Mouse (Mus musculus): ENCODE data around the gene Ppan. TPM values are rescaled to one million over a fixed set of nuclear protein-coding genes. Genes with fewer than 3 reads are reported as not detected.

The Ppan gene
- polyA plus RNA-seq, 1 experiment from 2014 or later, result 50.5 TPM

DNA sequence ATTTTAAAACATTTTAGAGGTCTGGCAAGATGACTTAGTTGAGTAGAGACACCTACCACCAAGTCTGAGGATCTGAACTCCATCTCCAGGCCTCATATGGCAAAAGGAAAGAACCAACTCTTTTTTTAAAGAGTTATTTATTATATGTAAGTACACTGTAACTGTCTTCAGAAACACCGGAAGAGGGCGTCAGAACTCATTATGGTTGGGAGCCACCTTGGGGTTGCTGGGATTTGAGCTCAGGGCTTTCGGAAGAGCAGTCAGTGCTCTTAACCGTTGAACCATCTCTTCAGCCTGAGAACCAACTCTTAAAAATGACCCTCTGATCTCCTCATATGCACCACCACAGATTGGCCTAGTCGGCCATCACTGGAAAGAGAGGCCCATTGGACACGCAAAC is 784 bp upstream of the Ppan start:
- no peak for ATAC-seq (replicated peaks)
- Histone ChIP-seq H3K4me3 (0 out of 2 replicates have a peak overlapping the region, but pooled peaks have one; percentile 89), H3K27me3 (replicated peaks) (no peaks in the 10 kb centered on the region), H3K4me2 (peak overlapping the region; percentile 81), H3K9me3 (no peaks in the 10 kb centered on the region), H3K9ac (no peak overlapping the region), H3K27ac (peak overlapping the region; percentile 86), H3K4me1 (peaks cover 16% of the 10 kb centered on the region), H3K36me3 (replicated peaks) (peaks cover 21% of the 10 kb centered on the region)
- WGBS, result 88% methylated on average over 6 of the region's 6 CpGs

DNA sequence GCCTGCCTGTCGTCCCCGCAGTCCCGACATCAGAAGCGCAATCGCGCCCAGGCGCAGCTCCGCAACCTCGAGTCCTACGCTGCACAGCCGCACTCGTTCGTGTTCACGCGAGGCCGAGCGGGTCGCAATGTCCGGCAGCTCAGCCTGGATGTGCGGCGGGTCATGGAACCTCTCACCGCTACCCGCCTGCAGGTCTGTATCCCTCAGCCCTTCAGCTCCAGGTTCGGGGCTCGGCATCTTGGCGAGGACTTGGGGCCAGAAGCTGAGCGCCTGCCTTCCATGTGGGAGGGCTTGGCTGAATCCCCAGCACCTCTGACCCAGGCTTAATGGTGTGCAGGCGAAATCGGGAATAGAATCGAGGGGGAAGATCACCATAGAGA is 401 bp downstream of the Ppan start:
- Histone ChIP-seq H3K36me3 (replicated peaks) (peaks cover 27% of the 10 kb centered on the region), H3K4me3 (peak overlapping the region; percentile 89), H3K27ac (peak overlapping the region; percentile 86), H3K4me2 (peak overlapping the region; percentile 81), H3K9me3 (no peaks in the 10 kb centered on the region), H3K27me3 (replicated peaks) (no peaks in the 10 kb centered on the region), H3K4me1 (peaks cover 16% of the 10 kb centered on the region), H3K9ac (peak overlapping the region; percentile 74)
- under 1% methylated on average over 30 of the region's 30 CpGs for WGBS
- ATAC-seq (replicated peaks), result no peak; the same call in 1 of the 2 replicates

DNA sequence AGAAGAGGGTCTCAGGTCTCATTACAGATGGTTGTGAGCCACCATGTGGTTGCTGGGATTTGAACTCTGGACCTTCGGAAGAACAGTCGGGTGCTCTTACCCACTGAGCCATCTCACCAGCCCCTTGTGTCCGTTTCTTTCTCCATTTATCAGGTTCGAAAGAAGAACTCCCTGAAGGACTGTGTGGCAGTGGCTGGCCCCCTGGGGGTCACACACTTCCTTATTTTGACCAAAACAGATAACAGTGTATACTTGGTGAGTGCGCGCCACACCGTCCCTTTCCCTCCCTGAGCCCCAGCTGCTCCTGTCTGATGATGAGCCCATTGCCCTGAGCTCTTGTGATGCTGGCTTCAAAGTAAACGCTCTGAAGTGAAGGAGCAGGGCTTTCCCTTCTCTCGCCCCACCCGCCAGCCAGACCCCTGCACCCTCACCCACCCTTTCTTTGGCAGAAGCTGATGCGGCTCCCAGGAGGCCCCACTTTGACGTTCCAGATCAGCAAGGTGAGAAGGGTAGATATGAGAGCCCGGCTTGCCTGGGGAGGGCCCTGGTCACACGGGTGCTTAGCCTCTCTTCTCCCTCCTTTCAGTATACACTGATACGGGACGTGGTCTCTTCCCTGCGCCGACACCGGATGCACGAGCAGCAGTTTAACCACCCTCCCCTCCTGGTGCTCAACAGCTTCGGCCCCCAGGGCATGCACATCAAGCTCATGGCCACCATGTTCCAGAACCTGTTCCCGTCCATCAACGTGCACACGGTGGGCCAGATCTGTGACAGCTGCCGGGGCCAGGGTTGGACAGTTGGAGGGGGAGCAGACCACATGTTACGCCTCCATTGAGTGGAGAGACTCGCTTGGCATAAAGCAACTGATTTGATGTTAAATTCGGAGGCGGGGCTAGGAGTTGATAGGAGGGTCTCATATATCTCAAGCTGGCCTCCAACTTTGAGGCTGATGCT is 1.5 kb downstream of the Ppan start:
- Histone ChIP-seq H3K27ac (no peak overlapping the region), H3K9ac (no peak overlapping the region), H3K4me2 (peak overlapping the region; percentile 81), H3K9me3 (no peaks in the 10 kb centered on the region), H3K36me3 (replicated peaks) (peaks cover 37% of the 10 kb centered on the region), H3K27me3 (replicated peaks) (no peaks in the 10 kb centered on the region), H3K4me1 (peaks cover 16% of the 10 kb centered on the region), H3K4me3 (no peak overlapping the region)
- WGBS, result 90% methylated on average over 29 of the region's 29 CpGs
- no peak for ATAC-seq (replicated peaks)

DNA sequence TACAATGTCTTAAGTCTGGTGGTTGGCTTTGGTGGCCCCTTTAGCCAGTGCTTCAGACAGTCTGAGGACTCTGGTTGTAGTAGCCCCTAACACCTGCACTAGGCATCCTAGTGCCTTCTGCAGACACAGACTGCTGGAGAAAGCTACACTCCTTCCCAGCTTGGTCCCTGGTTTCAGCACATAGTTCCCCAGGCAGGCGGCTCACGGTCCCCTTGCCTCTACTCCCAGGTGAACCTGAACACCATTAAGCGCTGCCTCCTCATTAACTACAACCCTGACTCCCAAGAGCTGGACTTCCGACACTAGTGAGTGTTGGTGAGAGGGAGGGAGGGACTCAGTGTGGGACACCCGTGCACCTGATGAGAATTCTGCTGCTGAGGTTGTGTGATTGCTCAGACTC is 2.4 kb downstream of the Ppan start:
- Histone ChIP-seq H3K27ac (no peak overlapping the region), H3K4me2 (no peak overlapping the region), H3K9me3 (no peaks in the 10 kb centered on the region), H3K27me3 (replicated peaks) (no peaks in the 10 kb centered on the region), H3K4me3 (no peak overlapping the region), H3K9ac (no peak overlapping the region), H3K4me1 (peaks cover 16% of the 10 kb centered on the region), H3K36me3 (replicated peaks) (peaks cover 47% of the 10 kb centered on the region)
- no peak for ATAC-seq (replicated peaks)
- 93% methylated on average over 5 of the region's 5 CpGs for WGBS

GRCm38 (mm10) chr9:20891339-20892103 is 3.5 kb downstream of the Ppan start:
- ATAC-seq (replicated peaks), result no peak
- Histone ChIP-seq H3K9me3 (no peaks in the 10 kb centered on the region), H3K4me1 (peaks cover 16% of the 10 kb centered on the region), H3K4me2 (no peak overlapping the region), H3K27me3 (replicated peaks) (no peaks in the 10 kb centered on the region), H3K36me3 (replicated peaks) (peaks cover 56% of the 10 kb centered on the region), H3K9ac (no peak overlapping the region), H3K4me3 (no peak overlapping the region), H3K27ac (no peak overlapping the region)
- 87% methylated on average over 26 of the region's 26 CpGs for WGBS

DNA sequence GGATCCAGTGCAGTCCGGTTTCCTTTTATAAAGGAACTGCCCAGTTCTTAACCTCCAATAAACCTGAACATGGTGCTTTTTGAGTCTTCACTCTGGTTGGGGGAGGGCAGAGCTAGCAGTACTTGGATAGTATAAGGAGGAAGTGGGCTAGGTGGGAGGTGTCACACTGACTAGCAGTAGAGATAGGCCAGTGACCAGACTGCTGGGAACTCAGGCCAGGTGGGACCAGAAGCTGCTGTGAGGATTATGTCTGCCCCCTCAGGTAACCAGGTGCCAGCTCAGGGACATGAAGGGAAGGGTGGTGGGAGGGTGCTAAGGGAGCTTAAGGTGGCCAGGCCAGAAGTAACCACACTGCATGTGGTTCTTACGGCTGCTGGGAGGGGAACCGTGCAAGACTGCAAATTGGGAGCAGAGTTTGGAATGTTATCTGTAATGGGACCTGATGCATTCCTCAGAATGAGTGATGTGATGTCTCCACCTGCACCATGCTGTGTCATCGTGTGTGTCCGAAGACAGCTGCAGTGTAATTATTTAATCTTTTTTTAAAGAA is 4.2 kb downstream of the Ppan start:
- peaks cover 17% of the 10 kb centered on the region for H3K4me1 ChIP-seq
- no peak overlapping the region for H3K4me3 ChIP-seq
- no peaks in the 10 kb centered on the region for H3K27me3 ChIP-seq (replicated peaks)
- WGBS, result 74% methylated on average over 5 of the region's 5 CpGs
- no peaks in the 10 kb centered on the region for H3K9me3 ChIP-seq
- H3K36me3 ChIP-seq (replicated peaks), result peaks cover 60% of the 10 kb centered on the region
- H3K4me2 ChIP-seq, result no peak overlapping the region
- no peak overlapping the region for H3K9ac ChIP-seq
- ATAC-seq (replicated peaks), result no peak
- no peak overlapping the region for H3K27ac ChIP-seq

GRCm38 (mm10) chr9:20893069-20893468 is 5.1 kb downstream of the Ppan start:
- Histone ChIP-seq H3K4me2 (no peak overlapping the region), H3K4me3 (no peak overlapping the region), H3K9me3 (no peaks in the 10 kb centered on the region), H3K27ac (no peak overlapping the region), H3K27me3 (replicated peaks) (no peaks in the 10 kb centered on the region), H3K4me1 (peaks cover 23% of the 10 kb centered on the region), H3K9ac (no peak overlapping the region), H3K36me3 (replicated peaks) (peaks cover 60% of the 10 kb centered on the region)
- no peak for ATAC-seq (replicated peaks)
- WGBS, result 67% methylated on average over 5 of the region's 5 CpGs

DNA sequence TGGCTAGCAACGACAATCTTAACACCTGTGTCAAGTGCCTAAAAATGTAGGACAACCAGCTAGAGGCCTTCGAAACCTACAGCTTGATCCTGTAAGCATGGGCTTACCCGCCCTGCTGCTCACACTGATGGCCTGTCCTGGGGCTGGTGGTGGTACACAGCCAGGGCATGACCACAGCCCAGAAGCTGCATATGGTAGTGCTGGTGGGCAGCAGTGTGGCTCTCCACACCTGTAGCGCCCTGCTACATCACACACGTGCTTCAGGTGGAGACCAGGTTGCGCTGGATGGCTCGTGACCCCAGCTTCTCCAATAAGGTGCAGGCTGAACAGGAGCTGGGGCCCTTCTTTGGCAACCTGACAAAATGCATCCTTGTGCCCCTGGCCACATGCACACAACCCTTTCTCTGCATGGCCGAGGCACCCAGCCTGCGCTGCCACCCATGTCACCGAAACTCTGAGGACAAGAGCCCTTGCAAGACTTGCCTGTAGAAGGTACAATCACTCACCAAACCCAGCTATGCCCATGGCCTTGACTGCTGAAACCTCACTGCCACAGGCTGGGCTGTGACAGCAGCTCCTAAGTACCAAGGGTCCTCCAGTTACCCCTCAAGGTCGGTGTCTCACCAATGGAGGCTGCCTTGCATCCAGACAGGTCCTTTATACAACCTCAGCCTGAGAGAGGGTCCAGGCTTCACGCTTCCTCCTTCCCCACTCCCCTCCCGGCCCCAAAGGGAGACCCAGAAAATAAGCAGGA is 5.8 kb downstream of the Ppan start:
- H3K4me2 ChIP-seq, result no peak overlapping the region
- H3K9me3 ChIP-seq, result no peaks in the 10 kb centered on the region
- no peak overlapping the region for H3K4me3 ChIP-seq
- no peak overlapping the region for H3K27ac ChIP-seq
- no peaks in the 10 kb centered on the region for H3K27me3 ChIP-seq (replicated peaks)
- no peak for ATAC-seq (replicated peaks)
- peaks cover 60% of the 10 kb centered on the region for H3K36me3 ChIP-seq (replicated peaks)
- 87% methylated on average over 13 of the region's 13 CpGs for WGBS
- peaks cover 20% of the 10 kb centered on the region for H3K4me1 ChIP-seq
- no peak overlapping the region for H3K9ac ChIP-seq

DNA sequence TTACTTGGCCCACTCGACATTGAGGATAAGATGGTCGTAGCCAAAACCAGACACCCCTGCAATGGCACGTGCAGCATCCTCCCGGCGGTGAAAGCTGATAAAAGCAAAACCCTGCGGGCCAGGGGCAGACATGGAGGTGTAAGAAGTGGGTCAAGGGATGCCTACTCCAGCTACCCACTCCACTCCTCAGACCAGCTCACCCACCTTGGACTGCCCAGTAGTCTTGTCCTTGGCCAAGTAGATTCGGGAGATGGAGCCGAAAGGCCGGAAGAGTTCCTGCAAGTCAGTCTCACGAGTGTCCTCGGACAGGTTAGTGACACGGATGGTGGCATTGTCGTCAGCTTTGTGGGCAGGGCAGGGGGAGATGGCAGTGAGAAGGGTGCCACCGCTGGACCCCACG is 6.7 kb downstream of the Ppan start:
- WGBS, result 93% methylated on average over 15 of the region's 15 CpGs
- no peak overlapping the region for H3K4me3 ChIP-seq
- peaks cover 14% of the 10 kb centered on the region for H3K4me1 ChIP-seq
- peaks cover 60% of the 10 kb centered on the region for H3K36me3 ChIP-seq (replicated peaks)
- no peaks in the 10 kb centered on the region for H3K9me3 ChIP-seq
- H3K27ac ChIP-seq, result no peak overlapping the region
- no peak for ATAC-seq (replicated peaks)
- no peaks in the 10 kb centered on the region; the same call in 1 of the 2 replicates for H3K27me3 ChIP-seq (replicated peaks)
- no peak overlapping the region for H3K9ac ChIP-seq
- no peak overlapping the region for H3K4me2 ChIP-seq

DNA sequence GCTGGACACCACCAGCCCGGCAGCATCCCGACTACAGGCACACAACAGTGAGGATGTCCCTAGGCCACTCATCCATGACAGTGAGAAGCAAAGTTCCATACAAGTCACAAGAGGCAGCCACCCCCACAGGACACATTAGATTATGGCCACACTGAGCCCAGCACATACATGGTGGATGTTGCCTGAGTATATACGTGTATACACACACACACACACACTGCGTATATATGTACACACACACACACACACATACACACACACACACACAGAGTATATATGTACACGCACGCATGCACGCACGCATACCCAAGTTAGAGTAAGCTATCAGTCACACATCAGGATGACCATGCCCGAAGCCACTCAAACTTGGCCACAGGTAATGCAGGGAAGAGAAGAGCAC is 7.4 kb downstream of the Ppan start:
- no peaks in the 10 kb centered on the region for H3K9me3 ChIP-seq
- H3K4me3 ChIP-seq, result no peak overlapping the region
- H3K36me3 ChIP-seq (replicated peaks), result peaks cover 56% of the 10 kb centered on the region
- no peak overlapping the region for H3K9ac ChIP-seq
- peaks cover 14% of the 10 kb centered on the region for H3K4me1 ChIP-seq
- WGBS, result 95% methylated on average over 9 of the region's 9 CpGs
- H3K27me3 ChIP-seq (replicated peaks), result no peaks in the 10 kb centered on the region; the same call in 1 of the 2 replicates
- no peak for ATAC-seq (replicated peaks)
- no peak overlapping the region for H3K4me2 ChIP-seq
- no peak overlapping the region for H3K27ac ChIP-seq

DNA sequence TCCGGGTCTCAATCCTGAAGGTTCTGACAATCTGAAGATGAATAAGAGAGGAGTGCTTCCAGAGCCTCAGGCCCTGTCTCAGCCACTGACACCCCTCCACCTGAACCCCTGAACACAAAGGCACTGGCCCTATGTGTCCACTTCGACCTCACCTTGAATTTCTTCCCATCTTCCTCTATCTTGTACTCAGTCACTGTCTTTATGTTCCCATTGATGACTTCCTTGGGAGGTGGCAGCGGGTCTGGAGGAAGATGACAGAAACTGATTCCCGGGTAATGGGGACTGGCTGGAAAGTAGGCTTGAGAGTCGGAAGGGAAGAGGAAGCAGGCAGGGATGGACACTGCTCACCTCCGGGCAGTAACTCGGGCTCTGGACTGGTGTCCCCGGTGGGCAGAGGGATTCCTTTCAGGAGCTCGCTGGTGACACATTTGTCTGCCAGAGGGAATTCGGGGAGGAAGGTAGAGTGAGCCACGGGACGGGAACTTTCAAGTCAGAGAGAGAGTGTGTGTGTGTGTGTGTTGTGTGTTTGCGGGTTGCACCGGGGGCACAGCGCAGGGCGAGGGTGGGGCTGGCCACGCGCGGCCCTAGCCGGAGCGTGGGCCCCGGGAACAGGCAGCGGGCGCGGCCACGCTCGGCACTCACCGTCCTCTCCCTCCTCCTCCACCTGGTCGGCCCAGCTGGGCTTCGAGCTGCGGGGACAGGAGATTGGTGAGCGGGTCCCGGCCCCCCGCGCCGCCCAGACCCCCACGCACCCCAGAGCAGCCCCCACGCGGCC is 9.9 kb downstream of the Ppan start:
- H3K9me3 ChIP-seq, result no peaks in the 10 kb centered on the region
- peak overlapping the region; percentile 90 for H3K9ac ChIP-seq
- peak overlapping the region; percentile 90 for H3K4me3 ChIP-seq
- peaks cover 14% of the 10 kb centered on the region for H3K4me1 ChIP-seq
- H3K4me2 ChIP-seq, result peak overlapping the region; percentile 97
- H3K27me3 ChIP-seq (replicated peaks), result no peaks in the 10 kb centered on the region; the same call in 1 of the 2 replicates
- 7% methylated on average over 22 of the region's 39 CpGs for WGBS
- H3K36me3 ChIP-seq (replicated peaks), result peaks cover 32% of the 10 kb centered on the region; the same call in 1 of the 2 replicates
- H3K27ac ChIP-seq, result peak overlapping the region; percentile 54; the same call in 1 of the 2 replicates
- peak; percentile 72 for ATAC-seq (replicated peaks)

All from midbrain, embryonic 15.5 days (tissue).